Mouse (Mus musculus) gastrocnemius, adult 2 months (tissue): ENCODE measurements around the gene Gm20716. TPM values are rescaled to one million over a fixed set of nuclear protein-coding genes. Genes with fewer than 3 reads are reported as not detected.

Experiments
- DNase-seq: peaks from one replicate; pipeline ENCODE4 v3.0.0; 2022
- H3K27ac ChIP-seq: fragments of 200-600 bp; 2 replicates; pipeline ENCODE4 v1.8.1; 2022; ENCODE audit warnings: mild to moderate bottlenecking
- H3K4me3 ChIP-seq: fragments of 200-600 bp; 2 replicates; pipeline ENCODE4 v1.8.1; 2022; ENCODE audit warnings: mild to moderate bottlenecking, moderate library complexity
- CTCF ChIP-seq: fragments of 200-600 bp; IDR thresholded peaks from 2 replicates; pipeline ENCODE4 v1.8.1; 2022; ENCODE audit warnings: antibody characterized with exemption, mild to moderate bottlenecking, moderate library complexity
- intact Hi-C: fragments of 180-260 bp; cut with DNase I; formaldehyde crosslinking; loops from one replicate; pipeline ENCODE4 v1.15.1; 2025
- microRNA-seq: library from miRNA; unstranded; fragments of <30 nt; microRNA quantifications from one replicate; pipeline ENCODE4 v1.2.0, GENCODE M21; 2021
- total RNA-seq, 2 experiments: library from RNA; stranded (reverse); gene quantifications; 2 replicates each; pipeline ENCODE4 v1.2.3; 2021

Gm20716 gene
- total RNA-seq, 2 experiments from 2014 or later: 10.1 to 13.0 TPM

DNA sequence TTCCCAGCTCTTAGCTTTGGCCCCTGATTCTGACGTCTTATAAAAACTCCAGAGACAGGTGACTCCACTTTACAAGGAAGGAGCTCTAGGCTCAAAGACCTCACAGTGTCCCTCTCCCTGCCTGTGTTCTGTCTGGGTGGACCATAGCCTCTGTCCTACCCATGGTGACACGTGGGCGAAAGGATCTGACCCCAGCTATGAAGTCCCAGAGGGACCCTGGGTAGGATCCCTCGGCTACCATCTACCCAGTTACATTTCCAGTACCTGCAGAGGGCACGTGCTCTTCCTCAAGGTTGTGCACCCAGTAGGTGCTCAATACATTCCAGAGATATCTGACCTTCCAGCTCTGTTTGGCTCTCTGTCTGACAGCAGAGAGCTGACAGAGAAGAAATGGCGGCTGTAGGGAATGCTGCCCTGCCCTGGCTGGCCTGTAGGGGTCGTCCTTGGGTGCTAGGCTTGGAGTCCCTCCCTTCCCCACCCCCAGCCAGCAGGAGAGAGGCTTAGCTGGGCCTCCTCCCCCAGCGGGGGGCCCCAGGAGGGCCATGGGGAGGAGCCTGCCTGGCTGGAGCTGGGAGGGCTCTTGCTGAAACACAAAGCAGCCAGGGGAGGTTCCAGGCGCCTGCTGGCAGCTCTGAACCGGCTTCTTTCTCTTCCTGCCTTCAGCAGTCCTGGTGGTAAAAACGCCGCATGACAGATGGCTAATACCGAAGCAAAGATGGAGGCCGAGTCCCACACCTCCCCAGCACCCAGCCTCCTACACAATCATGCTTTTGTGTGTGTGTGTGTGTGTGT is 75.9 kb downstream of the Gm20716 start:
- peak; percentile 72 for DNase-seq
- Histone ChIP-seq H3K4me3 (peak overlapping the region; percentile 21; the same call in 1 of the 2 replicates), H3K27ac (no peak overlapping the region)
- intact Hi-C loops: no loop called here
- peak; percentile 52 for TF ChIP-seq CTCF

DNA sequence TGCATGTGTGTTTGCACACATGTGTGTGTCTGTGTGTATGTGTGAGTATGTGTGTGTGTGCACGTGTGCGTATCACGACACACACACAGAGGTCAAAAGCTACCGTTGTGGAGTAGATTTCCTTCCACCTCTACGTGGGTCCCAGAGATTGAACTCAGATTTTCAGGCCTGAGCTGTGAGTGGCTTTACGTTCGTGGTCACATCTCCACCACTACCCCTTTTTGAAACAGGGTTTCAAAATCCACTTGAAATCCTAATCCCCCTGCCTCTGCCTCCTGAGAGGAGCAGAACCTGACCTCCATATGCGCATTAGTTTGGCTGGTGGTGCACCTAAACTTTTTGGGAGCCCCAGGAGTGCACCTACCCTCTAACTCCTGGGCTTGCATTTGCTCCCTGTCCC is 80.9 kb downstream of the Gm20716 start:
- Histone ChIP-seq H3K27ac (no peak overlapping the region), H3K4me3 (no peak overlapping the region)
- DNase-seq: no peak
- no peak for TF ChIP-seq CTCF
- intact Hi-C loops: no loop called here

DNA sequence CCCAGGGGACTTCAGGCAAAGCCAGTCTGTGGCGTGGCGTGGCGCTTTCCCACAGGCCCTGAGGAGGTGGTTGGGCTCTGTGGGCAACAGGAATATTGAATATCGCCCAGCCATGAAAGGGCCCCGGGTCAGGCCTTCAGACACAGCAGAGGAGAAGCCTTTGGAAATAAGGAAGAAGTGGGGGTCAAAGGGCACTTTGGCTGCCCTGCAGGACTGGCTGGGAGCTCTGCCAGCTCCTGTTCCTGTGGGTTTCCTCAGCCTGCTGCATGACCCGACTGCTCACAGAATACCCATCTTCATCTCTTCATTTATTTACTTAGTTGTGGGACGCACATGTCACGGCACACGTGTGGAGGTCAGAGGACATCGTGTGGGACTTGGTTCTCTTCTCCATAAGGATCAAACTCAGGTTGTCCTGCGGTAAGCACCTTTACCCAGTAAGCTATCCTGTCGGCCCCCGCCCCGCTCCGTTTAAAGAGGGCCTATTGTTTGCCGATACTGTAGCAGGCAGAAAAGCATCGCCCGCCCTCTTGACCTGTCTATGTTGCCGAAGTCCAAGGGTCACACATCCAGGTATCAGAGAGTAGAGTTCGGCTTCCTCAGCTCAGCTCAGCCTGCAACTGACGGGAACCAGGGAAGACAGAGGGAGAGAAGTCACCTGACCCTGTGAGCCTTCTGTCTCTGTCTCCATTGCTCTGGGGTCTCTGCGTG is 82.3 kb downstream of the Gm20716 start:
- H3K27ac ChIP-seq: no peak overlapping the region
- DNase-seq: no peak
- intact Hi-C loops: no loop called here

DNA sequence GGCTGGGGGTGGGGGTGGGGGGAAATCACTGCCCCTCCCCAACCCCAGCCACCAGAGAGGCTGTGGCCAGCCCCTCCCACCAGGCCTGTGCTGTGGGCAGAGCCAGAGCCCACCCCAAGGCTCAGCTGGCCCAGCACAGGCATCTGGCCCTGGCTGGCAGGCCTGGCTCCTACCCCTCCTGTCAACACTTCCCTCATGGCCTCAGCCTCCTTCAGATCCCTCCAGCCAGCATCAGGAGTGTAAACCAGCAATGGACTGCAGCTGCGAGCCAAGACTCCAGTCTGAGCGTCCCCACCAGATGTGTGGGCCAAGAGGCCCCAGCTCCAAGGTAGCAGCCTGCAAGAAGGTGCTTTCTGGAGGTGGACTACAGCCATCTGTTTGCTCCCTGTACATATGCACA is 84.7 kb downstream of the Gm20716 start:
- DNase-seq: no peak
- H3K27ac ChIP-seq: no peak overlapping the region
- intact Hi-C loops: no loop called here
- no peak overlapping the region for H3K4me3 ChIP-seq
- TF ChIP-seq CTCF: no peak

More for the DNA sequence above, 82.3 kb downstream of the Gm20716 start:
- no peak for TF ChIP-seq CTCF
- no peak overlapping the region for H3K4me3 ChIP-seq

DNA sequence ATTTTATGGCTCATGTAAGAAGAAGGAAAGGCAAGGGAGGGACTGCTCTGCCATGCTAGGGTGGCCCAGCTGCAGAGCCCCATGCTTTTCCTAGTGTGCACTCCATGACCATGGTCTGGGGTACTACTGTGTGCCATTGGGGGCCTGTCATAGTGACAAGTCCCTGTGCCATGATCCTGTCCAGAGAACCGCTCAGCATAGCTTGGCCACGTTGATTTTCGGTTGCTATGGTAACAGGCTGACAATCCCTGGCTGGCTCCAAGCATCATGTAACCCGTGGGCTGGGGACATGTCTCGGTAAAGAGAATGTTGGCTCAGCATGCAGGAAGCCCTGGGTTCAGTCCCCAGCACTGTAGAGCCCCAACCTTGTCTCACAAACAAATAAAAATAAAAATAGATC is 86.4 kb downstream of the Gm20716 start:
- H3K4me3 ChIP-seq: no peak overlapping the region

DNA sequence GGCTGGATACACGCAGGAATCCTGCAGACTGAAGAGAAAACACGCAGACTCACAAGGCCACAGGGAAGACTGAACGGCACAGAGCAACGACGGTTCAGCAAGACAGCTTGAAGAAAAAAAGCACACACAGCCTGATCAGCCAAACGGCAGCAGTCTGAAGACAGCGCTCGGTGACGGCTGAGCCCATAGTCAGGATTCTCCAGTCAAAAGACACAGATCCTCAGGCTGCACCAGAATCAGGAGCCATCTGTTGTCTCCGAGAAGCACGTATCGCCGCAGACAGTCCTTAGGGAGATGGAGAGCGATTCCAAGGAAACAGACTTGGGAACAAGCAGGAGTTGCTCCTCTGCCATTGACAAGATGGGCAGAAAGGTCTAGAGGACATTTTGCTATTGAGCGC is 93.0 kb downstream of the Gm20716 start:
- Histone ChIP-seq H3K4me3 (no peak overlapping the region), H3K27ac (no peak overlapping the region)
- no peak for DNase-seq
- intact Hi-C loops: no loop called here
- no peak for TF ChIP-seq CTCF

More for the DNA sequence above, 86.4 kb downstream of the Gm20716 start:
- H3K27ac ChIP-seq: no peak overlapping the region
- intact Hi-C loops: no loop called here
- no peak for DNase-seq
- no peak for TF ChIP-seq CTCF

Small RNA genes lying within 50 kb of the gene (microRNA-seq; reads per million reads assigned to microRNA genes)
- gene Gm24561: not detected

Other genes starting within 250 kb of the Gm20716 start
- under 1 TPM; 0.20 to 0.33 TPM for gene Ripor3, start 219.7 kb downstream of the Gm20716 start, total RNA-seq
- 1 to 10 TPM in 1 of 2 experiments, under 1 TPM in 1; 0.66 to 1.7 TPM for gene Pard6b, start 149.4 kb downstream of the Gm20716 start, total RNA-seq
- gene Adnp, start 23.3 kb downstream of the Gm20716 start, total RNA-seq: 10 to 100 TPM; 14.6 to 16.2 TPM
- 10 to 100 TPM; 71.4 to 81.4 TPM for gene Dpm1, start 227 bp upstream of the Gm20716 start, total RNA-seq
- 1 to 10 TPM; 4.0 to 4.7 TPM for gene Mocs3, start 258 bp upstream of the Gm20716 start, total RNA-seq
- gene Kcng1, start 51.4 kb upstream of the Gm20716 start, total RNA-seq: under 1 TPM in 1 of 2 experiments, not detected in 1; 0.39 TPM